Mouse (Mus musculus) lung, postnatal 0 days (tissue): Measurements from ENCODE around the gene Pard3.

Experiments used
- CTCF ChIP-seq: IDR thresholded peaks from 2 replicates; pipeline ENCODE4 v1.5.1; 2016; ENCODE audit warnings: antibody characterized with exemption, mild to moderate bottlenecking
- EP300 ChIP-seq: IDR thresholded peaks from 2 replicates; pipeline ENCODE4 v1.6.1; 2016; ENCODE audit warnings: antibody characterized with exemption, mild to moderate bottlenecking, control low read depth

DNA sequence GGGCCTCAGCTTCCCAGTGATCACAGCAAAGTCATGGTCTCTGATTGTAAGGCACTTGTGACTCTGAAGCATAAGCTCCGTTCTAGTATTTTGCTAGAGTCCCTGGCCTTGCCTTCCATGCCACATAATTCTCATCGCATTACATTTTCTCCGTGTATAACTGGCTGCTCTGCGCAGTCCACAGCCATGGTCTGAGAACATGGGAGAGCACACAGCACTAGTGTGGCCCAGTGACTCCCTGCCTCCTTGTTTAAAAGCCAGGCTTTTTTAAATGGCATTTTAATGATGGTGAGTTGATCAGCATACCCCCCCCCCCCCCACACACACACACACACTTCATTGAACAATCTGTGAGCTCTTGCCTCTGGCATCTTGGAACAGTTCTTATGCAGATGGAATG, 508.8 kb downstream of the Pard3 start:
- TF ChIP-seq CTCF (no peak), EP300 (no peak)
